Mouse (Mus musculus): Measurements from ENCODE around the gene Zfp949.

GRCm38 (mm10) chr9:88501846-88502245 is 46.0 kb upstream of the Zfp949 start:
- TF ChIP-seq POLR2A (IDR thresholded peaks at IDR 0.05; ENCODE audit: insufficient read depth, low read depth, low read length) (no peak), CTCF (IDR thresholded peaks at IDR 0.05) (no peak), EP300 (IDR thresholded peaks at IDR 0.05; ENCODE audit: insufficient read depth, low read depth, low read length) (no peak)

Data from heart, adult 2 months (tissue).